Mouse (Mus musculus) forelimb bud, embryonic 11.5 days (tissue): ENCODE measurements around the gene Cyp2b10.
A peak's percentile ranks its signal among the peaks of the same experiment; 100 is the strongest.
"Not testable (repeated sequence)": the region's sequence is repeated elsewhere in the genome, so short reads cannot be mapped to it uniquely, and the experiment has no call there.

Experiments used
- DNase-seq: peaks from one replicate; pipeline ENCODE4 v3.0.0-alpha.2; 2012; ENCODE audit warnings: low read depth, low spot score

Gene Cyp2b10

GRCm38 (mm10) chr7:25897411-25897810, at the start of gene Cyp2b10:
Gene Cyp2b10, plus strand, starts transcription at chr7:25897620.
- DNase-seq: no peak

GRCm38 (mm10) chr7:25847722-25848443, 49.5 kb upstream of the Cyp2b10 start:
- peak; percentile 89 for DNase-seq

GRCm38 (mm10) chr7:25848444-25848812, 49.0 kb upstream of the Cyp2b10 start:
- no peak for DNase-seq

GRCm38 (mm10) chr7:25855082-25855481, 42.3 kb upstream of the Cyp2b10 start:
- DNase-seq: peak; percentile 25

- peak; percentile 65 for DNase-seq
Observed at GRCm38 (mm10) chr7:25859962-25860870, 37.2 kb upstream of the Cyp2b10 start.

- DNase-seq: no peak
Observed at GRCm38 (mm10) chr7:25862365-25862764, 35.1 kb upstream of the Cyp2b10 start.

GRCm38 (mm10) chr7:25863756-25864155, 33.7 kb upstream of the Cyp2b10 start:
- DNase-seq: no peak

GRCm38 (mm10) chr7:25864861-25865260, 32.6 kb upstream of the Cyp2b10 start:
- no peak for DNase-seq

- DNase-seq: no peak
Observed at GRCm38 (mm10) chr7:25869789-25870188, 27.6 kb upstream of the Cyp2b10 start.

GRCm38 (mm10) chr7:25872624-25873023, 24.8 kb upstream of the Cyp2b10 start:
- no peak for DNase-seq

- no peak for DNase-seq
Observed at GRCm38 (mm10) chr7:25878735-25879134, 18.7 kb upstream of the Cyp2b10 start.

- DNase-seq: not testable (repeated sequence)
Observed at GRCm38 (mm10) chr7:25880721-25881120, 16.7 kb upstream of the Cyp2b10 start.

- no peak for DNase-seq
Observed at GRCm38 (mm10) chr7:25884272-25884671, 13.1 kb upstream of the Cyp2b10 start.

GRCm38 (mm10) chr7:25887758-25888157, 9.7 kb upstream of the Cyp2b10 start:
- no peak for DNase-seq

GRCm38 (mm10) chr7:25893159-25893558, 4.3 kb upstream of the Cyp2b10 start:
- DNase-seq: no peak

GRCm38 (mm10) chr7:25895162-25895561, 2.3 kb upstream of the Cyp2b10 start:
- no peak for DNase-seq

GRCm38 (mm10) chr7:25898064-25898463, 644 bp downstream of the Cyp2b10 start:
- no peak for DNase-seq

- DNase-seq: no peak
Observed at GRCm38 (mm10) chr7:25902061-25902690, 4.8 kb downstream of the Cyp2b10 start.

GRCm38 (mm10) chr7:25903156-25903555, 5.7 kb downstream of the Cyp2b10 start:
- no peak for DNase-seq

GRCm38 (mm10) chr7:25904066-25904465, 6.6 kb downstream of the Cyp2b10 start:
- peak; percentile 25 for DNase-seq

- no peak for DNase-seq
Observed at GRCm38 (mm10) chr7:25904489-25904888, 7.1 kb downstream of the Cyp2b10 start.

- no peak for DNase-seq
Observed at GRCm38 (mm10) chr7:25907380-25907779, 10.0 kb downstream of the Cyp2b10 start.
